Mouse (Mus musculus) myocyte (in vitro differentiated cells): Measurements from ENCODE around the gene Hspa1l.

Experiments used
- E2F4 ChIP-seq: IDR thresholded peaks from one replicate; pipeline ENCODE4 v1.6.1; 2011; ENCODE audit warnings: mild to moderate bottlenecking, control low read depth, moderate library complexity; ENCODE audit not compliant: insufficient read depth
- MAX ChIP-seq: IDR thresholded peaks from one replicate; pipeline ENCODE4 v1.6.1; 2011; ENCODE audit warnings: low read depth, mild to moderate bottlenecking, control low read depth
- MYOD1 ChIP-seq, 3 experiments: IDR thresholded peaks; one replicate each; pipeline ENCODE4 v1.6.1; 2011; ENCODE audit warnings: control low read depth in 2 of 3, low read depth in 2 of 3, mild to moderate bottlenecking in 2 of 3, moderate library complexity in 1 of 3; ENCODE audit not compliant: insufficient read length in 2 of 3, control insufficient read depth in 1 of 3
- MYOG ChIP-seq, 3 experiments: IDR thresholded peaks; one replicate each; pipeline ENCODE4 v1.6.1; 2011; ENCODE audit warnings: control low read depth in 2 of 3, low read depth in 2 of 3, mild to moderate bottlenecking in 2 of 3; ENCODE audit not compliant: insufficient read length in 2 of 3, control insufficient read depth in 1 of 3, insufficient read depth in 1 of 3
- POLR2A ChIP-seq: IDR thresholded peaks from one replicate; pipeline ENCODE4 v1.6.1; 2011; ENCODE audit warnings: low read depth, mild to moderate bottlenecking, control low read depth, moderate library complexity; ENCODE audit not compliant: insufficient read length
- REST ChIP-seq: IDR thresholded peaks from one replicate; pipeline ENCODE4 v1.6.1; 2011; ENCODE audit warnings: mild to moderate bottlenecking, control low read depth, moderate library complexity; ENCODE audit not compliant: insufficient read depth, insufficient read length
- USF1 ChIP-seq: IDR thresholded peaks from one replicate; pipeline ENCODE4 v1.6.1; 2011; ENCODE audit warnings: low read depth, mild to moderate bottlenecking, control low read depth, moderate library complexity

DNA sequence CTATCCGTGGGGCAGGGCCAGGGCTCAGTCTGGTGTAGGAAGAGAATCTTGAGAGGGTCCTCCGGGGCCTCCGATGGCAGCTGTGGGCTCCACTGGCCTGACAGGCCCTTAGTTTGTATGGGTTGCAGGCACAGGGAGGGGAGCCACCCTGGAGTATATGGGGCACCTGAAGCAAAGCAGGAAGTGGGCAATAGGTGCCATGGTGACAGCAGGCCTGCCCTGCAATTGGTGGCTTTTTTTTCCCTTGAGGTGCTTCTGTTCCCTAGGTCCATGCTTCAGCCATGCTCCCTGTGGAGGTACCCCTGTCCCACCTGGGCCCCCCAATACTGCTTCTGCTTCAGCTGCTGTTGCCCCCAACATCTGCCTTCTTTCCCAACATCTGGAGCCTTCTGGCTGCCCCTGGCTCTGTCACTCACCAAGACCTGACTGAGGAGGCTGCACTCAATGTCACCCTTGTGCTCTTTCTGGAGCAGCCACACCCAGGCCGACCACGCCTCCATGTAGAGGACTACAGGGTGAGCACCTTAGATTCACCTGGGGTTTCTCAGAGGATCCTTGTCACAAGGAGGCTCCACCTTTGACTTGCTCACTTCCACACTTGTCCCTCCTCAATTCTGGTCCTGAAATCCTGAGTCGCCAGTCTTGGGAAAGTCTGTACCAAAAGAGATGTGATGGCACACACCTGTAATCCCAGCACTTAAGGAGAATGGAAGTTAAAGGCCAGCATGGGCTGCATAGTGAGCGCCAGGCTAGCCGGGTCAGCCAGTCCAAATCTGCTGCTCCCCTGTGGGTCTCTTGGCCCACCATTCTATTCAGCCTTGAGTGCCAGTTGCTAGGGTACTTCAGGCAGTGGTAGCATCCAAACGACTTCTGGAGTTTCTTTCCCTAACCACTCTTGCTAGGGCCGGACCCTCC, 44.5 kb downstream of the Hspa1l start:
- no peak for TF ChIP-seq USF1
- TF ChIP-seq E2F4: no peak
- no peak for TF ChIP-seq POLR2A
- no peak for TF ChIP-seq MAX
- TF ChIP-seq MYOG (IDR thresholded peaks at IDR 0.05; ENCODE audit: control insufficient read depth in 1 of 3, insufficient read depth in 1 of 3, insufficient read length in 2 of 3, low read depth in 2 of 3): no peak
- no peak for TF ChIP-seq REST
- TF ChIP-seq MYOD1 (IDR thresholded peaks at IDR 0.05; ENCODE audit: control insufficient read depth in 1 of 3, insufficient read length in 2 of 3, low read depth in 2 of 3): no peak
